Mouse (Mus musculus) hindlimb bud, embryonic 11.5 days (tissue): ENCODE data around the gene Csad.
"Not testable (repeated sequence)": the region's sequence is repeated elsewhere in the genome, so short reads cannot be mapped to it uniquely, and the experiment has no call there.

Experiments used
- DNase-seq: peaks from one replicate; pipeline ENCODE4 v3.0.0-alpha.2; 2012; ENCODE audit warnings: low read depth, low spot score; ENCODE audit errors: extremely low spot score

Gene Csad

DNA sequence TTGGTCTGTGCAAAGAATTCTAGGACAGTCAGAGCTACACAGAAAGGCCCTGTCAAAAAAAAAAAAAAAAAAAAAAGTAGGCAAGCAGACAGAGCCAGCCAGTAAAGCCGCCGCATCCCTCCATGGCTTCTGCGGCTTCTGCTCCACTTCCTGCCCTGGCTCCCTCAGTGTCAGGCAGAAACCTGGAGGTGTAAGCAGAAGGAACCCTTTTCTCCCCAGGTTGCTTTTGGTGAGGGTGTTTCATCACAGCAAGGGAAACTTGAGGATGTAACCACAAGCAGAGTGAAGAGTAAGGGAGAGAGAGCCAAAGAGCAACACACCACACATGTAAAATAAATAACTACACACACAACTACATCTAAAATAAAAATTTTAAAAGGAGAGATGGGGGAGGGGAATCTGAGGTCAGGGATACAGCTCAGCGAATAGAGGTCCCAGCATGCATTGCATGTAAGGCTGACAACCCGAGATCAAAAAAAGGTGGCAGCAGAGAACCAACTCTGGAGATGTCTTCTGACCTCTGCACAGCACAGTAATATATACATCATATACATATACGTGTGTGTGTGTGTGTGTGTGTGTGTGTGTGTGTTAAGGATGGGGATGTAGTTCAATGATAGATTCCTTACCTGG is 38.9 kb downstream of the Csad start:
- DNase-seq = no peak

DNA sequence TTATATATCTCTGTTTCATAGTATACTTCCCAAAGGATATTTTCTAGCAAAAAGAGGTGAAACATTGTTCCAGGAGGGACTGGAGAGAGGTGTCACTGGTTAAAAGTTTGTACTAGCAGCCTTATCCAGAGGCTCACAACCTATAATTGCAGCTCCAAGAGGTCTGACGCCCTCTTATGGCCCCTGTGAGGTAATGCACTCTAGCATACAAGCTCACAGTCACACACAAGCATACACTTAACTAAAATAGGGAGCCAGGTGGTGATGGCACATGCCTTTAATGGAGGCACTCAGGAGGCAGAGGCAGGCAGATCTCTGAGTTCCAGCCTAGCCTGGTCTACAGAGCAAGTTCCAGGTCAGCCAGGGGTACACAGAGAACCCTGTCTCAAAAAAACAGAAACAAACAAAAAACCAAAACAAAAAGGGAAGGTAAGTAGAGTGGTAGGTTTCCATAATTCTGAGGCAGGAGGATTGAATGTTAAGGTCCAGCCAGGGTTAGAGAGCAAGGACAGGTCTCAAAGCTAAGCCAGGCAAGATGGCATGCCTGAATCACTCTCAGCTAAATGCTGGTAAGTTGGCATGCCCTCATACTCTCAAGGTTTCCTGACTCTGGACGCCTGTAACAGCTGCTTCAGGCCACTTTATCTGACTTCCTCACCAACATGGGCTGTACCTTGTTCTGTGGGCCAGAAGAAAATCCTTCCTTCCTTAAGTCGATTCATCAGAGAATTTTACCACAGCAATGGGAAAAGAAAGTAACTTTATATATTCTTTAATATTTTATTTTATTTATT is 40.4 kb downstream of the Csad start:
- DNase-seq = no peak

DNA sequence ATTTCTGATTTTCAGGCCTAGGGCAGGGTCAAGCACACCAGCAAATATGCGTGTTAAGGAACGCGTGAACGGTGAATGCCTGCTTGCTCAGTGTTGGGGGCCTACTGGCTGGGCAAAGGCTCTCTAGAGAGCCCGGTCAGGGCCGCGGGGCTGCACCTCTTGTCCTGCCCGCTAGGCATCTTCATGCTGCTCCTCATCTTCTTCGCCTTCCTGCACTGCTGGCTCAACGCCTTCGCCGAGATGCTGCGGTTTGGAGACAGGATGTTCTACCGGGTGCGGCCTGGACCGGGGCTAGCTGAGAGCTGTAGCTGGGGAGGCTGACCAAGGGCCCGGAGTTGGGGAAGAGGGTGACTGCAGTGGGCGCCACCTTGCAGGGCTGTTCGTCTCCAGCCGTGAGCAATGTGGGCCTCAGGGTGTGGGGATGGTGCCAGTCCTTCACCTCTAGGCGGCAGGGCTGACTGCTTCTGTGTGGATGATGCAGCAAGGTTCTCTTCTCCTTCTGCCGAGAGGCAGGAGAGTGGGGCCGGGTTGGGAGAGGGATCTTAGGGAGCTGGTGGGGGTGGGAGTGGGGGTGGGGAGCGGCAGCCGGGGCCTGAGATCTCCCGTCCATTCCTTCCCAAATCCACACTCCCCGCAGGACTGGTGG is 44.0 kb downstream of the Csad start:
- DNase-seq = no peak

DNA sequence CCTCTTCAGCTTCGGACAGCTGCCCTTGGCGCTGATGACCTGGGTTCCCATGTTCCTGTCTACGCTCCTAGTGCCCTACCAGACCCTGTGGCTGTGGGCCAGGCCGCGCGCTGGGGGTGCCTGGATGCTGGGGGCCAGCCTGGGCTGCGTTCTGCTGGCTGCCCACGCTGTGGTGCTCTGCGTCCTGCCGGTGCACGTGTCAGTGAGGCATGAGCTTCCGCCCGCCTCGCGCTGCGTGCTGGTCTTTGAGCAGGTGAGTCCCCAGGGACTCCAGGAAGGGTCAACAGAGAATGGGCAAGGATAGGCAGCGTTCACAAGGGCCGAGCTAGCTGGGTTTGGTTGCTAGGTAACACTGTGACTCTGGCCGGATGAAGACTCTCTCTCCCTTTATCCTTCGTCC is 47.7 kb downstream of the Csad start:
- no peak for DNase-seq

DNA sequence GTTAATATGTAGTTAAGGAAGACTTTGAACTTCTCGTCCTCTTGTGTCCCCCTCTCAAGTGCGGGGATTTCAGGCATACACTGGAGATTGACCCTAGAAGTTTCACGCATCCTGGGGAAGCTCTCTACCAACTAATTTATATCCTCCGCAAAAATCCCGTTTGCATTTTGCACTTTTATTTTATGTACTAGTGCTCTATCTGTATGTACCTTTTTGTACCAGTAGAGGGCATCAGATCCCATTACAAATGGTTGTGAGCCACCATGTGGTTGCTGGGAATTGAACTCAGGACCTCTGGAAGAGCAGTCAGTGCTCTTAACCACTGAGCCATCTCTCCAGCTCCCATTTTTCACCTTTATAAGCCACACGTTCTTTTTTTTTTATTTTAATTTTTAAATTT is 49.5 kb downstream of the Csad start:
- not testable (repeated sequence) for DNase-seq

DNA sequence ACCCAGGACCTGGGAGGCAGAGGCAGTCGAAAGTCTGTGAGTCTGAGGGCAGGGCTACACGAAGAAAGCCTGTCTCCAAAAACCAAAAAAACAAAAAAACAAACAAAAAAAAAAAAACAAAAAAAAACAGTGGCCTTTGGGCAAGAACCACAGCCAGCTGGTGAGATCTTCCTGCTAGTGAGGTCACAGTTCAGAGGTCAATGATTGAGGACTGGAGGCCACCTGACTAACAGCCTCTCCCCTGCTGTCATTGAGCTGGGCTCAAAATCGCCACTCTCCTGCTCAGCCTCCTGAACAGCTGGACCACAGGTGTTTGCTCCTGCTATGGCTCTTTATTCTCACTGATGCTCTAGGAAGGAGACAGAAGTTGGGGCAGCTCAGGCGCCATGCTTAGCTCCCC is 51.9 kb downstream of the Csad start:
- no peak for DNase-seq

DNA sequence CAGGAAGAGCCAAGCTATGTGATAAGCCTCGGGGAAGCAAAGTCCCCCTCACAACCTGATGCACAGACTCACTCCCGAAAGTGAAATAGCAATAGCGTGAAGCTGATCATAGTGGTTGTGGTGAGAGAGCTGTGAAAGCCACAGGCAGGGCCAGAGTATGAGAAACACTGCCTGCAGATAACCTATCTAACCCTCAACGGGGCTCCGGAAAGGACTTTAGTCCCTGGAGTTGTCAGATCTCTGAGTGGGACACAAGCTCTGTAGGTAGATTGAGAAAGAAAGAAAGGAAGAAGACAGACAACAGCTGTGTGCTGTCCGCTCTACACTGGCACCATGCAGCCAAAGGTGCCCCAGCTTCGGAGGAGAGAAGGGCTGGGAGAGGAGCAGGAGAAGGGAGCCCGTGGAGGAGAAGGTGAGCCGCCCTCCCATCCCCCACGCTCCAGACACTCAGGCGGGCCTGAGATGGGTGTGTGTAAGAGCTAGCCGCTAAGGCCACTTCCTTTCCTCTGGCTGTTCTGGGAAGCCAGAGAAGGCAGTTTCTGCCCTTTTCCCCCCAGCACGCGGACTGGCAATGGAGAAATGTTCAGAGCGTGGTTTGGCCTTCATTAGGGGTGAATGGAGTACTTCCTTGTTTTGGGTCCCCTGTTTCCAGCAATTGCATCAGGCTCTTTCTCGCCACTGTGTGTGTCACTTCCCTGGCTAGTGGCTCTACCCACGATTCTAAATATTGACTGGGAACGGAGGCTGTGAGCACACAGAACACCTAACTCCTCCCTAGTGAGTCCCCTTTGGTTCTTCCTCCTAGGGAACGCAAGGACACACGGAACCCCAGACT is 54.0 kb downstream of the Csad start, which contains the start of gene Soat2:
Gene Soat2 (plus strand): TSS at position 226 of the 835 bp plus-strand sequence.
- DNase-seq = no peak

DNA sequence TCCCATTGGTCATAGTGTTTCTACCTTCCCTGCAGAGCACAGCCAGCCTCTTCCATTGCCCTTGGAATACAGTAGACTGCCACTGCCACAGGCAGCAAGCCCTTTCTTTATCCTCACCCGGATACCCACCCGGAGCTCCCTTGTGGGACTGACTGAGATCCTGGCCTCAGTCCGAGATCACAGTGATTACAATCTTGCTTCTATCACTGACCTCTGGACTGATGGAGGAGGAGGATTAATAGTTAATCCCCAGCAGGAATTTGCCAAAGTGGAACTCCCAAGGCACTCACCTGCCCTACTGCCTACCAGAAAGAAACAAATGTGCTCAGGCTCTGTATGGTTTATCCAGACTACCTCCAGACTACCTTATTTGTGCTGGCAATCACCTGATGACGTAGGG is 55.0 kb downstream of the Csad start:
- no peak for DNase-seq

DNA sequence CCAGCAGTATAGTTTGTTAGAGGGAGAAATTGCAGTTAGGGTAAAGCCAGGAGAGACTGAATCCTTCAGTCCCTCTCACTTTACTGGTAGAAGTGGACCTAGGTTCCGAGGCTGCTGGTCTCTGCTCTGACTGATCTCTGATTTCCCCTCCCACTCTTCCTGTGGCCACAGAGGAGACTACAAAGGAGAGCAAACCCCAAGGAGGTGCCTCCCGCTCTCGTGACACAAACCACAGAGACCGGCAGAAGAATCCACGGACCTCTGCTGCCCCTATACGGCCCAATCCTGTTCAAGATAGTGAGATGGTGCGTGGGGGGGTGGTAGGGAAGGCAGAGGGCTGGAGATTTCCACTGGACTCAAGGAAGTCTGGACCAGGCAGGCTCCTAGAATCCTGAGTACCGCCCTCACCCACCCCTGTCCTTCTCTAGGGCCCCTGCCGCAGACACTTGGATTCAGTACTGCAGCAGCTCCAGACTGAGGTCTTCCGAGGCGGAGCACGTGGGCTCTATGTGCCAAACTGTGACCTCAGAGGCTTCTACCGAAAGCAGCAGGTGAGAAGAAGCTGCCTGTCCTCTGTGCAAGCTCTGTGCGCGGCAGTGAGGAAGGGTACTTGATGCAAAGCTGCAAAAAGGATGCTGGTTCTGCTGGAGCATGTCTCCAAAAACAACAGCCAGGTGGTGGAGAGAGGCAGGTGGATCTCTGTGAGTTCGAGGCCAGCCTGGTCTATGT is 56.7 kb downstream of the Csad start:
- no peak for DNase-seq

DNA sequence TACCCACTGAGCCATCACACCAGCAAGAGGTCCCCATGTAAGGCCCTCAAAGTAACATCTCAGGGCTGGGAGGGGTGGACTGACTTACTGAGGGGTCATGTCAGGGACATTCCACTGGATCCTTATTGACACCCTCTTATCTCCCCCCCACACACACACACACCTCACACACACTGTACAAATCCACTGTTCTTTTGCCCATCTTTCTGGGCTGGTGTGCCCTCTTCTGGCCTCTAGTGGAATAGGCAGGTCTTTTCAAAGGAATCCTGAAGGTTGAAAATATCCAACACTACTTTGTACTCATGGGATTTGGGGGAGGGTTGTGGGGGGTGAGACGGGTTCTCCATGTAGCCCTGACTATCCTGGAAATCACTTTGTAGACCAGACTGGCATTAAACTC is 57.6 kb downstream of the Csad start:
- no peak for DNase-seq

DNA sequence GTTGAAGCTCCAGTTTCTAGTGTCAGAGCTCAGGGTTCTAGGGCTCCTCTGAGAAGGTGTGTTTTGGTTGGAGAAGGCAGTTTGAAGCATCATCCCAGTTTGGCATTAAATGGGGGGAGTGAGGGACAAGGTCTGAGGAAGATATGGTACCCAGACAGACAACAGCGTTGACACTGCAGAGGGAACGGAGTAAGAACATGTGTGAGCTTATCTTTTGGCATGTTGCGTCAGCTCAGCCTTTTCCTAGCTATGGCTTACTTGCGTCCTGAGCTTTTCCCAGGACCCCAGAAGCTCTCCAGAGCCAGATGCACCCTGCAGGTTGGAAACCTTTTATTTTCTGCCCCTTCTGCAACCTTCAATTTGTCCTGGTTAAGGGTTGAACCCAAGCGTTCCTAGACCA is 58.4 kb downstream of the Csad start:
- DNase-seq = no peak

DNA sequence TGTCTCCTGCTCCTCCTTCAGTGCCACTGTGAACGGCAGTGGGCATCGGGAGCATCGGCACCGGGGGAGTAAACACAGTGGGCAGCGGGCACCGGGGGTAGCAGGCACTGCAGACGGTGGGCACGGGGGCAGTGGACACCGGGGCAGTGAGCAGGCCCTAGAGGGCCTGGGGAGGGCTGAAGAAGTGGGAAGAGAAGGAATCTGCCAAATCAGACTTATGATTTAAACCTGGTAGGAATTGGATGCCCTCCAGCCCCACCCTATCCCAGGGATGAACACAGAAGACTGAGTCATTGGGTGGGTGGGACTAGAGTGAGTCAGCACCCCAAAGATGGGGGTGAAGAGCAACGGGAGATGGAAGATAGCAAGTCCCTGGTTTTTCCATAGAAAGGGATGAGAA is 59.2 kb downstream of the Csad start:
- no peak for DNase-seq

DNA sequence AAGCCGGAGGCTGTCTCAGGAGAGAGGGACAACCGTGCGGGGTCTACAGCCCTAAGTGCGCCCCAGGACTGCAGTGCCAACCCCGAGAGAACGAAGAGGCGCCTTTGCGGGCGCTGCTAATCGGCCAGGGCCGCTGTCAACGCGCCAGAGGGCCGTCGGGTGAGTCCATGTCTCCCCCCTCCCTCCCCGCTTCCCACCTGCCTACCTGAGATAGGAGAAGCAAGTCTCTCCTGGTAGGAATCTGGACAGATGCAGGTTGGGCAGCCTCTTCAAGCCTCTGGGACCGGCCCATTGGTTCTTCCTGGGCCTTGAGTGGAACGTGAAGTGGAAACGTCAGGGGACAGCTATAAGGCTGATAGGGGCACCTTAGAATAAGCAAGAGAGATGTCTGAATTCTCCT is 59.8 kb downstream of the Csad start:
- DNase-seq = no peak

DNA sequence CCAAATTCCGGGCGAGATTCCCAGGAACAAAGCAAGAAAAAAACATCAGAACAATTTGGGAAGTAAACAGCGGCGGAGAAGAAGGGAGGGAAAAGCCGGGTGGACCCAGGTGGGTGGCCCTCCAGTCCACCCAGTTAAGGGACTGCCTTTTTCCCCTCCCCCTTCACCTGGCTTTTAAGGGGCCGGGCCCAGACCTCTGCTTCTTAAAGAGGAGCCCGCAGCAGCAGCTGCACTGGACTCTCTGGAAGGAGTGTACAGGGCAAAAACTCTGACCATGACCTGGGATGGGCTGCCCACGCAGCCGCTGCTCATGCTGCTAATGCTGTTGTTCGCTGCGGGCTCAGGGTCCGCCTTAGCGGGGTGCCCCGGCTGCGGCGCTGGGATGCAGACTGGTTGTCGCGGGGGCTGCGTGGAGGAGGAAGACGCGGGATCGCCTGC is 60.2 kb downstream of the Csad start, which contains the start of gene Igfbp6:
Gene Igfbp6 (plus strand): TSS at position 89 of the 438 bp plus-strand sequence.
- no peak for DNase-seq

DNA sequence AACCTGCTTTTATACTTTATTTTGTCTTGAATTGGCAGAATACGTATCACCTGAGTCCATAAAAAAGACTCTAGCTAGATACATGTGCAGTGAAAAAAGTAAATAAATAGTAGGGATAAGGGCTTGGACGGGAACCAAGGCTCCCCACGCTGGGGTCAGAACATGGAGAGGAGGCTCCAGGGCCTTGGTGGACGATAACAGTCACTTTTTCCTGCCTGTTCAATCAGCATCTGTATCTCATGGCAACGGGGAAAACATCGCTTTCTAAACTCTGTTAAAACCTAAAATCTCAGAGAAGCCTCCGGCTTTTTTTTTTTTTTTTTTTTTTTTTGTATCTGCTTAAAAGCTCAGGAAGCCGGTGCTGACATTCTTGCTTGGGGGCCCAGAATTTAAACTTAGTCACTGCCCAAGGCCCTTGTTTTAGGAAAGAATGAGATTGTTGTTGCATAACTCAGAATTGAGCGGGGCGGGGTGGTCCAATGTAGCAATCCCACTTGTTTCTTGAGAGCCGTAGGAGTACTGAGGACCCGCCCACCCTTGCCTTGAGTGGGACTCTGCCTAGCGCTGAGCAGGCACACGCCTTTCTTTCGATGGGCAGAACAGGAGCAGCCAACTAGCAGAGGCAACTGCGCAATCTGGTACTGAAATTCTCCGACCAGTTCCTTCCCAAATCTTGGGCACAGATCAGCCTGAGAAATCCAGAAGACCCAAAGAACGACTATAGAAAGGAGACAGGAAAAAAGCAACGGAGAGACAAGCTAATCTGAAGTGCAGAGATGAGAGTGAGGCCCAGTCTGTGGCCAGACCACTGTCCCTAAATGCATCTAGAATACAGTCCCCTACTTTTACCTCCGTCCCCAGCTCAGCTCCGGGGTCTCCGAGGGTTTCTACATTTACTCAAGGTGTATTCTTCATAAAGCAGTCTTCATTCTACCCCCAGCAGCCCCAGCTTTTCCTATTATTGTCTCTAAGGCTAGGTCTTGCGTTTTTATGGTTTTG is 61.3 kb downstream of the Csad start:
- no peak for DNase-seq

DNA sequence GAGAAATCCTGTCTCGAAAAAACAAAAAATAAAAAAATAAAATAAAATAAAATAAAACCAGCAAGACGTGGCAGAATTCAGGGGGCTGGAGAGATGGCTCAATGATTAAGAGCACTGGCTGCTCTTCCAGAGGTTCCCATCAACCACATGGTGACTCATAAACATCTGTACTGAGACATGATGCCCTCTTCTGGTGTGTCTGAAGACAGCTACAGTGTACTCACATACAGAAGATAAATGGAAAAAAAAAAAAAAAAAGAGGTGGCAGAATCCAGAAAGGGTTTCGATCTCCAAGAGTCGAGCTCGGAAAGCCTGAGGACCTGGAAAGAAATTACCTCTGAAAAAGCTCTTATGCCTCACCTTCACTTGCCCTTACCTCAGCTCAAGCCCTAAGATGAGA is 63.4 kb downstream of the Csad start:
- no peak for DNase-seq

DNA sequence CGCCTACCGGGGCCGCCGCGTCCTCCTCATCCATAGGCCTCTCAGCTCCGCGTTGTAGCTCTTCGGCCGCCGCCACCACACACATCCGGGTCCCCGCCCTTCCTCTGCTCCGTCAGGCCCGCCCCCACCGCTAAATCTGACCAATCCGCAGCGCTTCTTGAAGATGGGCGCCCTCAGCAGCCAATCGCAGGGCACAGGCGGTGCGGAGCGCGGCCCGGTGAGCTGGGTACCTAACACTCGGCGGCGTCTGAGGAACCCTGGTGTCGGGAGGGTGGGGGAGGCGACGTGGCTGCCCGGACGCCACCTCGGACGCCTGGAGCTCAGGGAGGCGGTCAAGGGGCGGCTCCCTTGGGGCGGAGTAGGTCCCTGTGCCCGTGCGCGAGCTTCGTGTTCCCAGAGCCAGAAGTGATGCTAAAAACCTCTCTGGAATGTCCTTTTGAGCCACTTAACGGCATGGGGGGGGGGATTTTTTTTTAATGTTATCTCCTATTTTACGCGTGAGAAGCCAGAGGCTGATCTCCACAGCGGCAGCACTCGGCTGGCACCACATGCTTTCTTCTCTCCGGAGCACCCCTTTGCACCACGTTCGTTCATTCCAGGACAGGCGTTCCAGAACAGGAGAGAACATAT is 68.3 kb downstream of the Csad start, which contains the start of gene Spryd3:
Gene Spryd3 (minus strand): TSS at position 106 of the 630 bp plus-strand sequence.
- peak; percentile 57 for DNase-seq

DNA sequence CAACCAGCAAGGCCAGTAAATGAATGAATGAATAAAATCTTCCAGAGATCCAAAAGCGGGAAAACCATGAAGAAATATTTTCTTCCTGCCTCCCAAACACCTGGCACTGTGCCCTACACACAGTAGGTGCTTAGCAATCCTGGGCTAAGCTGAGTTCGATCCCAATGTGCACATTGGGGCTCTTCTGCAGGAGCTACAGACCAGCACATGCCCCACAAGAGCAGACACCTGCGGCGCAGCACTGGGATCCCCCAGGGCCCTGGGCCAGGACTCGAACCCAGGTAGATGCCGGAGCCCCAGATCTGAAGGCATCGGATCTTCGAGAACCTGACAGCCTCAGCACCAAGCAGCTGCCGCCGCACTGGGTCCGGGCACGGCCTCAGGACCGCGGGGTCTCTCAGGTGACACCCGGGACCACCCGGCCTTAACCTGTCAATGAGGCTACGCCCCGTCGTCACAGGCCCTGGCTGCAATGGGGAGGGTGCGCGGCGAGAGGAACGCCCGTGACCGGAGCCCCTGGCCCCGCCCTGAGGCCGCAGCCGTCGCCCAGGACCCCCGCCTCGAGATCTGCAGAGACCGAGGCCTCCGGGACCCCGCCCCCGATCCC is 68.9 kb downstream of the Csad start:
- no peak for DNase-seq
